21 mouse cellular contexts compared by ENCODE assay signal in the genomic region with DNA sequence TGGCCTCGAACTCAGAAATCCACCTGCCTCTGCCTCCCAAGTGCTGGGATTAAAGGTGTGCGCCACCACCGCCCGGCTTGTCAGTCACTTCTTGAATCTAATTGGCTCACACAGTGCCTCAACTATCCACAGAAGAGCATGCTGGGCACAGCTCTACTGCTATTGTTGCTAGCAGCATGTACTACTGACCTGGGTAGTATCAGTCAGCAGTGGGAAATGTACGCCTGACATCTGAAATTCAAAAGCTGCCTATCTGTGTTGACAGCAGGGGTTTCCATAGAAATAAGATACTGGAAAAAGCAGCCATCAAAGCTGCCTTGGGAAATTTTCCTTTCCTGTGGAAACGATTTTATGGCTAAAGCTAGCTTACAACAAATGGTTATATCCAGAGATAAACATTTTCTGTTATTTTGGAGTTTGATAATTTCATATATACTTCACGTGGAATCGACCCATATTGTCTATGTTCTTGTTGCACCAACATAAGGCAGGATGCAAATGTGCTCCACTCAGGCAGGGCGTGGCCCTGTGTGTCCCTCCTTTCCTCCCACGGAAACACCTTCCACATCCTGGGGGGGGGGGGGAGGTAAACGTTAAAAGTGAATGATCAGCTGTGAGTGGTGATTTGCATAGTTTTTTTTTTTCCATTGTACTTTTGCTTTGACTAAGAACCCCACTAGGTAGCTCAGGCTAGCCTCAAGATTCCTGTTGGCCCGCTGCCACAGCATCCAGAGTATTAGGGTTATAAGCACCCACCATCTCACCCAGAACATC. TPM values are rescaled to one million over a fixed set of nuclear protein-coding genes. Genes with fewer than 3 reads are reported as not detected.
DNase-seq lines count a peak whose midpoint lies in the region; ATAC-seq and TF ChIP-seq lines count a peak whose summit lies in the region.
"Had no signal": no experiment of that assay in that cellular context is flagged by ENCODE, and none has a peak within 500 bp of the region (broad histone marks: within the 10 kb centered on the region; RNA-seq: fewer than 3 reads in every experiment).

No protein-coding gene starts in this region.

- no peak for DNase-seq in heart, postnatal 4 days
- DNase-seq in B cell, adult 2 months, result peak; percentile 47 to 50
- no peak for DNase-seq in ES-E14 (ENCODE audit: low read depth, low spot score)
- no peak for DNase-seq in liver, embryonic 11.5 days (ENCODE audit: low spot score)
- DNase-seq in frontal cortex, postnatal 14 days (ENCODE audit: low spot score in 2 of 2), result no peak
- DNase-seq: adrenal gland, postnatal 10 days; cerebellum, adult 9-10 months; heart, adult 18-20 months; heart, postnatal 36 days; kidney, postnatal 14 days; layer of hippocampus, adult 9-11 months; lung, adult 18-20 months; thymus, postnatal 36 days had no signal

- ATAC-seq in heart, embryonic 13.5 days (ENCODE audit: extremely low read depth, insufficient number of reproducible peaks, low FRiP score, low TSS enrichment), result no peak; the same call in 1 of the 2 replicates
- 0 out of 2 replicates have a peak, but pooled peaks have one; percentile 39 for ATAC-seq in megakaryocyte-erythroid progenitor cell, adult 5-6 weeks (replicated peaks; ENCODE audit: low FRiP score, low TSS enrichment, poor library complexity, severe bottlenecking)
- ATAC-seq in liver, embryonic 11.5 days (replicated peaks; ENCODE audit: low FRiP score), result no peak
- ATAC-seq: intestine, embryonic 16.5 days had no signal

- no peak overlapping the region for H3K9ac ChIP-seq in heart, embryonic 13.5 days
- H3K9ac ChIP-seq in ES-E14 (ENCODE audit: insufficient read depth, low read depth, low read length, poor library complexity, severe bottlenecking), result no peak overlapping the region
- H3K9ac ChIP-seq in liver, embryonic 11.5 days (ENCODE audit: low read depth, low read length), result no peak overlapping the region
- H3K9ac ChIP-seq: embryonic facial prominence, embryonic 15.5 days; limb, embryonic 15.5 days had no signal

- no peaks in the 10 kb centered on the region for H3K36me3 ChIP-seq in heart, embryonic 13.5 days
- no peaks in the 10 kb centered on the region for H3K36me3 ChIP-seq in ES-E14 (ENCODE audit: control insufficient read depth, insufficient read depth, low read length, poor library complexity, severe bottlenecking)
- H3K36me3 ChIP-seq in liver, embryonic 11.5 days (ENCODE audit: control insufficient read depth, insufficient read depth, low read length), result no peaks in the 10 kb centered on the region
- H3K36me3 ChIP-seq: embryonic facial prominence, embryonic 15.5 days; limb, embryonic 15.5 days had no signal

- 57% methylated on average over 12 of the region's 12 CpGs for WGBS in heart, embryonic 13.5 days
- WGBS in liver, embryonic 11.5 days, result 74% methylated on average over 11 of the region's 12 CpGs

- peaks cover 17% of the 10 kb centered on the region for H3K4me1 ChIP-seq in heart, embryonic 13.5 days
- peaks cover 1 to 3% of the 10 kb centered on the region in 2 experiments; a peak in 1 of 4 replicates for H3K4me1 ChIP-seq in ES-E14 (ENCODE audit: control insufficient read depth in 2 of 2, insufficient read depth in 2 of 2, low read length in 2 of 2, poor library complexity in 1 of 2)
- no peaks in the 10 kb centered on the region for H3K4me1 ChIP-seq in liver, embryonic 11.5 days (replicated peaks; ENCODE audit: control insufficient read depth, insufficient read depth, low read length)

- H3K4me2 ChIP-seq in heart, embryonic 13.5 days, result no peak overlapping the region
- no peak overlapping the region for H3K4me2 ChIP-seq in liver, embryonic 11.5 days
- H3K4me2 ChIP-seq: embryonic facial prominence, embryonic 15.5 days; limb, embryonic 15.5 days had no signal

- no peaks in the 10 kb centered on the region for H3K9me3 ChIP-seq in heart, embryonic 13.5 days
- no peaks in the 10 kb centered on the region for H3K9me3 ChIP-seq in ES-E14 (ENCODE audit: control insufficient read depth, insufficient read depth, low read depth, low read length)
- H3K9me3 ChIP-seq in liver, embryonic 11.5 days (ENCODE audit: control insufficient read depth, low read length), result no peaks in the 10 kb centered on the region
- H3K9me3 ChIP-seq: embryonic facial prominence, embryonic 15.5 days; limb, embryonic 15.5 days had no signal

- H3K27me3 ChIP-seq in heart, embryonic 13.5 days (replicated peaks), result no peaks in the 10 kb centered on the region
- H3K27me3 ChIP-seq in liver, embryonic 11.5 days (replicated peaks; ENCODE audit: control insufficient read depth, insufficient read depth, low read length), result no peaks in the 10 kb centered on the region
- H3K27me3 ChIP-seq: embryonic facial prominence, embryonic 15.5 days; limb, embryonic 15.5 days had no signal

- no peak overlapping the region for H3K4me3 ChIP-seq in heart, embryonic 13.5 days
- H3K4me3 ChIP-seq in ES-E14 (ENCODE audit: insufficient read depth in 1 of 2, low read depth in 1 of 2, low read length in 2 of 2, poor library complexity in 1 of 2, severe bottlenecking in 1 of 2), result no peak overlapping the region
- H3K4me3 ChIP-seq in liver, embryonic 11.5 days (ENCODE audit: low read depth, low read length), result no peak overlapping the region
- H3K4me3 ChIP-seq: embryonic facial prominence, embryonic 15.5 days; limb, embryonic 15.5 days had no signal

- in situ Hi-C loops in ES-E14 (cut with MboI; ENCODE audit: low sequenced_read_pairs in 2 of 2, unreplicated experiment in 2 of 2), result no loop called here

- 0 out of 2 replicates have a peak overlapping the region, but pooled peaks have one; percentile 24 for H3K27ac ChIP-seq in heart, embryonic 13.5 days (replicated peaks)
- no peak overlapping the region for H3K27ac ChIP-seq in ES-E14 (ENCODE audit: insufficient read depth, low read depth, low read length, poor library complexity, severe bottlenecking)
- no peak overlapping the region for H3K27ac ChIP-seq in liver, embryonic 11.5 days (ENCODE audit: low read depth, low read length)
- H3K27ac ChIP-seq: embryonic facial prominence, embryonic 15.5 days; limb, embryonic 15.5 days; macrophage had no signal

TF ChIP-seq in ES-E14, 5 proteins besides CTCF, POLR2A, EP300 and RAD21:
- TF ChIP-seq MAFK (IDR thresholded peaks at IDR 0.05; ENCODE audit: insufficient read depth, low read depth, low read length) (no peak), CHD2 (IDR thresholded peaks at IDR 0.05; ENCODE audit: low read depth, low read length) (no peak), HCFC1 (IDR thresholded peaks at IDR 0.05; ENCODE audit: borderline replicate concordance, insufficient read depth, low read length) (no peak), ZNF384 (IDR thresholded peaks at IDR 0.05; ENCODE audit: low read depth, low read length) (peak; percentile 56; the same call in 1 of the 2 replicates), ZC3H11A (IDR thresholded peaks at IDR 0.05; ENCODE audit: borderline replicate concordance, low read depth, low read length) (no peak)

RNA-seq across cellular contexts. Expression of gene Ctse, which starts 14.8 kb away (rescaled TPM):
- polyA plus RNA-seq in heart, embryonic 13.5 days (2015; fragmentation: Nextera tagmentation; extraction: Ambion mirVana), result 0.55 and 0.60 TPM in 2 replicates
- 1 to 10 TPM in 1 of 2 experiments, under 1 TPM in 1; 0.81 to 2.1 TPM for total RNA-seq in heart, postnatal 4 days (2021)
- not detected in 2 replicates for total RNA-seq in ES-E14 (2012; rRNA removed)
- 337 and 406 TPM in 2 replicates for total RNA-seq in megakaryocyte-erythroid progenitor cell, adult 5-6 weeks (2014; fragmentation: Nextera tagmentation)
- 141 and 329 TPM in 2 replicates for total RNA-seq in megakaryocyte-erythroid progenitor cell, adult 5-6 weeks (2017)
- polyA plus RNA-seq in liver, embryonic 11.5 days (2014; fragmentation: Nextera tagmentation; extraction: Ambion mirVana), result 9.3 and 10.6 TPM in 2 replicates
- polyA plus RNA-seq: midbrain, embryonic 14.5 days had no signal

RNA-seq across cellular contexts. Expression of gene Rab7b, which starts 35.6 kb away (rescaled TPM):
- 1.3 and 1.9 TPM in 2 replicates for polyA plus RNA-seq in heart, embryonic 13.5 days (2015; fragmentation: Nextera tagmentation; extraction: Ambion mirVana)
- total RNA-seq in heart, postnatal 4 days (2021), result 1 to 10 TPM; 2.6 to 3.6 TPM
- 0.16 and 0.18 TPM in 2 replicates for total RNA-seq in ES-E14 (2012; rRNA removed)
- total RNA-seq in megakaryocyte-erythroid progenitor cell, adult 5-6 weeks (2014; fragmentation: Nextera tagmentation), result not detected in 2 replicates
- total RNA-seq in megakaryocyte-erythroid progenitor cell, adult 5-6 weeks (2017), result 1.3 and 1.5 TPM in 2 replicates
- polyA plus RNA-seq in liver, embryonic 11.5 days (2014; fragmentation: Nextera tagmentation; extraction: Ambion mirVana), result 0.53 and 1.1 TPM in 2 replicates

RNA-seq across cellular contexts. Expression of gene Avpr1b, which starts 53.8 kb away (rescaled TPM):
- polyA plus RNA-seq in heart, embryonic 13.5 days (2015; fragmentation: Nextera tagmentation; extraction: Ambion mirVana), result not detected in 2 replicates
- total RNA-seq in heart, postnatal 4 days (2021), result not detected
- total RNA-seq in ES-E14 (2012; rRNA removed), result not detected in 2 replicates
- total RNA-seq in megakaryocyte-erythroid progenitor cell, adult 5-6 weeks (2014; fragmentation: Nextera tagmentation), result not detected in 2 replicates
- not detected in 2 replicates for total RNA-seq in megakaryocyte-erythroid progenitor cell, adult 5-6 weeks (2017)
- polyA plus RNA-seq in liver, embryonic 11.5 days (2014; fragmentation: Nextera tagmentation; extraction: Ambion mirVana), result not detected in 2 replicates
- total RNA-seq: heart, adult 18-20 months; heart, postnatal 36 days; left cerebral cortex, postnatal 14 days had no signal
- polyA plus RNA-seq: embryonic facial prominence, embryonic 15.5 days; limb, embryonic 15.5 days; macrophage; midbrain, embryonic 14.5 days had no signal

Comparison
In these comparisons a context has a peak if more than half of its experiments do, and no peak if none do; other contexts are left out.
1. DNase-seq: peak in B cell, adult 2 months (2 of 2); none in heart, postnatal 4 days (single experiment), ES-E14 (single experiment), liver, embryonic 11.5 days (single experiment) and frontal cortex, postnatal 14 days (0 of 2).
2. RNA of gene Ctse, which starts 14.8 kb away (total RNA-seq): 141 to 406 TPM in megakaryocyte-erythroid progenitor cell, adult 5-6 weeks; 0.81 to 2.1 TPM in heart, postnatal 4 days and not detected in ES-E14; every median in the first group is over 10 times any median in the second.